Mouse (Mus musculus): ENCODE results near the gene Ago3. TPM values are rescaled to one million over a fixed set of nuclear protein-coding genes. Genes with fewer than 3 reads are reported as not detected.

The Ago3 gene
- polyA plus RNA-seq, 1 experiment from 2014 or later = 12.0 TPM

- WGBS = 89% methylated on average over 1 of the region's 1 CpGs
- peaks cover 97% of the 10 kb centered on the region for H3K36me3 ChIP-seq (replicated peaks)
- H3K27me3 ChIP-seq (ENCODE audit: poor library complexity, severe bottlenecking) = no peaks in the 10 kb centered on the region
- no peak overlapping the region for H3K27ac ChIP-seq
- no peak for DNase-seq (ENCODE audit: extremely low spot score, low spot score)
- H3K4me1 ChIP-seq = no peaks in the 10 kb centered on the region
- H3K4me3 ChIP-seq = no peak overlapping the region
- H3K9me3 ChIP-seq = no peaks in the 10 kb centered on the region
Observed at GRCm38 (mm10) chr4:126450268-126450667, 20.9 kb upstream of the Ago3 start.

- Histone ChIP-seq H3K27ac (no peak overlapping the region), H3K4me3 (no peak overlapping the region), H3K27me3 (ENCODE audit: poor library complexity, severe bottlenecking) (no peaks in the 10 kb centered on the region), H3K4me1 (no peaks in the 10 kb centered on the region), H3K36me3 (replicated peaks) (peaks cover 97% of the 10 kb centered on the region), H3K9me3 (no peaks in the 10 kb centered on the region)
- 91% methylated on average over 7 of the region's 7 CpGs for WGBS
- no peak for DNase-seq (ENCODE audit: extremely low spot score, low spot score)
Observed at GRCm38 (mm10) chr4:126447126-126447525, 17.8 kb upstream of the Ago3 start.

- no peaks in the 10 kb centered on the region for H3K4me1 ChIP-seq
- no peak overlapping the region for H3K27ac ChIP-seq
- 92% methylated on average over 3 of the region's 3 CpGs for WGBS
- DNase-seq (ENCODE audit: extremely low spot score, low spot score) = no peak
- no peaks in the 10 kb centered on the region for H3K27me3 ChIP-seq (ENCODE audit: poor library complexity, severe bottlenecking)
- no peak overlapping the region for H3K4me3 ChIP-seq
- peaks cover 99% of the 10 kb centered on the region for H3K36me3 ChIP-seq (replicated peaks)
- H3K9me3 ChIP-seq = no peaks in the 10 kb centered on the region
Observed at GRCm38 (mm10) chr4:126444528-126444927, 15.2 kb upstream of the Ago3 start.

- Histone ChIP-seq H3K9me3 (no peaks in the 10 kb centered on the region), H3K4me1 (no peaks in the 10 kb centered on the region), H3K27ac (no peak overlapping the region), H3K36me3 (replicated peaks) (peaks cover 87% of the 10 kb centered on the region), H3K27me3 (ENCODE audit: poor library complexity, severe bottlenecking) (no peaks in the 10 kb centered on the region), H3K4me3 (no peak overlapping the region)
- 84% methylated on average over 5 of the region's 5 CpGs for WGBS
- no peak for DNase-seq (ENCODE audit: extremely low spot score, low spot score)
Observed at GRCm38 (mm10) chr4:126438261-126438660, 8.9 kb upstream of the Ago3 start.

DNA sequence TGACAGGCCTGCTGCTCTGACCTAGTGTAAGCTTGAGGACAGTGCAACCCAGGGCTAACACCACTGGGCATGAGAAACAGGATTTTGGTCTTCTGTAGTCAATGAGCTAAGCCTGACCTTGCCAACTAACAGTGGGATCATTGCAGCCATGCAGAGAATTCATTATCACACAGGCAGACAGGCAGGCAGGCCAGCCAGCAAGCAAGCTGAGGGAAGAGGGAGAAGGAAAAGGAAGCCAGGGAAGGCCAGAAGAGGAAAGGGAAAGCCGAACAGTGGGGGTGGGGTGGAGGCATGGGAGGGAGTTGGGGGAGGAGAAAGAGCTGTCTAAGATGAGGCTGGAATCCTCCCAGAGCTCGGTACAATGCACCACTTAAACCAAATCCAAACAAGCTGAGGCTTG, 6.9 kb upstream of the Ago3 start:
- no peak overlapping the region for H3K27ac ChIP-seq
- 56% methylated on average over 2 of the region's 2 CpGs for WGBS

DNA sequence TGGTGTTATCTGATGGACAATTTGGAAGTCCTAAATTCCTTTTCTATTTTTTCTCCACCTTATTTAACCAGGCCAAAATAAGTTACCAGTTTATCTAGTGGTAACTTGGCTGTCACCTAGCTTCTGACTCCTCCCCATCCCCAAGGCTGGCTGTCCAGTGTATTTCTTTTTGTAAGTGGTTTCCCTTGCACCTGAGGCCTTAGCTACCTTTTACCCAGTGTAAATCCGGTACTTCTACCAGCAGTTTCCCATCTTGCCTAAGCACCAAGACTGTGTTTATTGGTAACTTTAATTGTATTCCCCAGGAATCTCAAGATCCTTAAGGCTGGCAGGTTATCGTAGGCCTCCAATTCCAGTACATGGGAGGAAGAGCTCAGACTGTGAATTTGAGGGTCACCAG, 4.7 kb upstream of the Ago3 start:
- 95% methylated on average over 2 of the region's 2 CpGs for WGBS
- no peak for DNase-seq (ENCODE audit: extremely low spot score, low spot score)
- peaks cover 45% of the 10 kb centered on the region for H3K36me3 ChIP-seq (replicated peaks)

More for the DNA sequence above, 6.9 kb upstream of the Ago3 start:
- H3K9me3 ChIP-seq = no peaks in the 10 kb centered on the region
- DNase-seq (ENCODE audit: extremely low spot score, low spot score) = no peak
- H3K4me3 ChIP-seq = no peak overlapping the region
- no peaks in the 10 kb centered on the region for H3K27me3 ChIP-seq (ENCODE audit: poor library complexity, severe bottlenecking)
- H3K4me1 ChIP-seq = no peaks in the 10 kb centered on the region
- peaks cover 67% of the 10 kb centered on the region for H3K36me3 ChIP-seq (replicated peaks)

GRCm38 (mm10) chr4:126433175-126433574, 3.8 kb upstream of the Ago3 start:
- H3K9me3 ChIP-seq = no peaks in the 10 kb centered on the region
- WGBS = 92% methylated on average over 4 of the region's 4 CpGs
- H3K4me3 ChIP-seq = no peak overlapping the region
- H3K36me3 ChIP-seq (replicated peaks) = peaks cover 36% of the 10 kb centered on the region
- no peak for DNase-seq (ENCODE audit: extremely low spot score, low spot score)
- H3K4me1 ChIP-seq = peaks cover 15% of the 10 kb centered on the region
- no peaks in the 10 kb centered on the region for H3K27me3 ChIP-seq (ENCODE audit: poor library complexity, severe bottlenecking)
- H3K27ac ChIP-seq = no peak overlapping the region

More for the DNA sequence above, 4.7 kb upstream of the Ago3 start:
- Histone ChIP-seq H3K4me1 (peaks cover 5% of the 10 kb centered on the region), H3K9me3 (no peaks in the 10 kb centered on the region), H3K27me3 (ENCODE audit: poor library complexity, severe bottlenecking) (no peaks in the 10 kb centered on the region), H3K27ac (no peak overlapping the region), H3K4me3 (no peak overlapping the region)

DNA sequence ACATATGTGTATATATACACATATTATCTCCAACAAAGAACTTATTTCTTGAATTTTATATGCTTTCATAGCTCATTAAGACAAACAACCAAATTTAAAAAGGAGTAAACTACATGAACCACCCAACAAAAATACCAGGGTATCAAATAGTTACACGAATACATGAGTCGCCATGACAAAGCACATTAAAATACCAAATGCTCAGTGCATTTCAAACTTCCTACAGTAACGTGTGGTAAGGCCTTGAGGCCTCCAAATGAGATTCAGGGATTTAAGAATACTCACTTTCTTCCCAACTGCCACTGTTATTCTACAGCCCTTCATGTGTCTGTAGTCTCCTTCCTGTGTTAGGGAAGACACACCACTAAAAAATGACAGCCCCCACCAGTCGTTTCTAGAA, 2.4 kb upstream of the Ago3 start:
- 92% methylated on average over 4 of the region's 4 CpGs for WGBS
- Histone ChIP-seq H3K27me3 (ENCODE audit: poor library complexity, severe bottlenecking) (no peaks in the 10 kb centered on the region), H3K4me3 (no peak overlapping the region), H3K36me3 (replicated peaks) (peaks cover 21% of the 10 kb centered on the region), H3K27ac (no peak overlapping the region), H3K9me3 (no peaks in the 10 kb centered on the region), H3K4me1 (peaks cover 20% of the 10 kb centered on the region)
- DNase-seq (ENCODE audit: extremely low spot score, low spot score) = no peak

GRCm38 (mm10) chr4:126428682-126429346, 542 bp downstream of the Ago3 start:
- Histone ChIP-seq H3K27ac (peak overlapping the region; percentile 89), H3K9me3 (no peaks in the 10 kb centered on the region), H3K36me3 (replicated peaks) (peaks cover 5% of the 10 kb centered on the region; the same call in 1 of the 2 replicates), H3K4me1 (peaks cover 20% of the 10 kb centered on the region), H3K27me3 (ENCODE audit: poor library complexity, severe bottlenecking) (no peaks in the 10 kb centered on the region), H3K4me3 (peak overlapping the region; percentile 97)
- WGBS = 3% methylated on average over 24 of the region's 24 CpGs
- DNase-seq (ENCODE audit: extremely low spot score, low spot score) = no peak

DNA sequence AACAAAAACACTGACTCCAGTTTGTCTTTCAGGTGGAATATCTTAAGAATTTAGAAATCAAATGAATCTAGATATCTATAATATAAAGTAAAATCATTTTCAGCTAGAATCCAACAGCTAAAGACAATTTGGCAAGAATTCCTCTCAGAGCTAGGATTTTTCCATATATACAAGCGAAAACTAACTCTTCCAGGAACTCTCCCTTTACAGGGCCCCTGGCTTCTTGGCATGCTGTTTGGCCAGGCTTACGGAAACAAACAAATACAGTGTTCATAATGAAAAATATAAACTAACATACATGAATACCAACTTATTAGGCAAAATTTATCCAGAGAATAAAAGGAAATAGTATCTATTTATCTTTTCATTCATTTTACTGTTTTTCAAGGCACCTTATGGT, 5.5 kb downstream of the Ago3 start:
- Histone ChIP-seq H3K4me3 (no peak overlapping the region), H3K36me3 (replicated peaks) (peaks cover 5% of the 10 kb centered on the region; the same call in 1 of the 2 replicates), H3K9me3 (no peaks in the 10 kb centered on the region), H3K27me3 (ENCODE audit: poor library complexity, severe bottlenecking) (no peaks in the 10 kb centered on the region), H3K4me1 (peaks cover 13% of the 10 kb centered on the region), H3K27ac (no peak overlapping the region)
- DNase-seq (ENCODE audit: extremely low spot score, low spot score) = no peak
- 93% methylated on average over 2 of the region's 2 CpGs for WGBS

GRCm38 (mm10) chr4:126415707-126416106, 13.6 kb downstream of the Ago3 start:
- H3K4me3 ChIP-seq = no peak overlapping the region
- H3K4me1 ChIP-seq = no peaks in the 10 kb centered on the region
- no peak for DNase-seq (ENCODE audit: extremely low spot score, low spot score)
- no peaks in the 10 kb centered on the region for H3K9me3 ChIP-seq
- H3K36me3 ChIP-seq (replicated peaks) = peaks cover 2% of the 10 kb centered on the region; the same call in 1 of the 2 replicates
- no peak overlapping the region for H3K27ac ChIP-seq
- no peaks in the 10 kb centered on the region for H3K27me3 ChIP-seq (ENCODE audit: poor library complexity, severe bottlenecking)

DNA sequence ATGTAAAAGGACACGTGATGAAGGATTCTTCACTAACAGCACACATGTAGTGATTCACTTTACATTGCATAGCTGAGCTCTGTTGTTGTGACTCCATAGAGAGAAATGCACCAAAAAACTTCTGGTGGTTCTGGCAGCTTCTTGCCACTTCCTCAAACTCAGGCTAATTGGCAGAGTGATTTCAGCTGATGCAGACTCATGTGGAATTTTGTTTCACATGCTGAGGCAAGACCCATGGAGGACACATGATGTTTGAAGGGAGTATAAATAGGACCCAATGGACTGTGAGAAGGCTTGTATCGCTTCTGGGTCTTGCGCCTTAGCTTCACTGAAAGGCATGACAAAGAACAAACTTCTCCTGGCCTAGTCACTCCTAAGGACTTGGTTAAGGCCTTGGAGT, 16.8 kb downstream of the Ago3 start:
- H3K4me1 ChIP-seq = no peaks in the 10 kb centered on the region
- no peak for DNase-seq (ENCODE audit: extremely low spot score, low spot score)
- WGBS = 96% methylated on average over 3 of the region's 3 CpGs
- no peaks in the 10 kb centered on the region for H3K9me3 ChIP-seq
- no peak overlapping the region for H3K4me3 ChIP-seq
- H3K27me3 ChIP-seq (ENCODE audit: poor library complexity, severe bottlenecking) = no peaks in the 10 kb centered on the region
- no peak overlapping the region for H3K27ac ChIP-seq
- peaks cover 3% of the 10 kb centered on the region; the same call in 1 of the 2 replicates for H3K36me3 ChIP-seq (replicated peaks)

DNA sequence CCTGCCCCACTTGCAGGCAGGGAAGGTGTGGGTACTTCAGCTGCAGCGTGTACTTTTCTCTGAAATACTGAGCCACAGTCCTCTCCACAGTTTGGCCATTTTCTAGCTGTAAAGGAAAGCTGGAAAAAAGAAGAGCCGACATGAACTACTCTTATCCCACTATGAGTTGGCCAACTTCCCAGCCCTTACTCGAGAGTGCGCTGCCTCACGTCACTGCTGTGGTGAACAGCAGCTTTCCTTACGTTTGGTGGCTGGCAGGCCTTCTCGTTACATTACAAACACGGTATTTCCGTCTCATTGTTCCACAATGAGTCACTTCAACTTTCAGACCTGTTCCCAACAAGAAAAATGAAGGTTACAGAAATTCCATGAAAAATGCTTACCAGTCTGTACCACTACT, 57.9 kb downstream of the Ago3 start:
- Histone ChIP-seq H3K36me3 (replicated peaks) (peaks cover 29% of the 10 kb centered on the region), H3K27me3 (ENCODE audit: poor library complexity, severe bottlenecking) (no peaks in the 10 kb centered on the region), H3K9me3 (no peaks in the 10 kb centered on the region), H3K4me3 (no peak overlapping the region), H3K4me1 (no peaks in the 10 kb centered on the region), H3K27ac (no peak overlapping the region)
- WGBS = 93% methylated on average over 9 of the region's 9 CpGs
- no peak for DNase-seq (ENCODE audit: extremely low spot score, low spot score)

DNA sequence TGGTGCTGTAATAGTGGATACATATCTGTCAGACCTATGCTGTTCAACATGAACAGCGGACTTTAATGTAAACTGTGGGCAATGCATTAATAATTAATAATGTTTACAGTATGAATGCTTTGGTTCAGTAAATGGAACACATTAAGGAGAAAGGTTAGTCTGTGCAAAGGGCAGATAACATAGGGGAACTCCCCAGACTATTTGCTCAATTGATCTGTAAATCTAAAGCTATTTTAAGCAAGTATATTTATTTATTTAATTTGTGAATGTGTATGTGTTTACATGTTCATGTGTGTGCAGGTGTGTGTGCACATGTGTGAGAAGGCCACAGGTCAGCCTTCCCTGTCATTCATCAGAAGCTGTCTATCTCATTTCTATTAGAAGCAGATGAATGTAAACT, 69.3 kb downstream of the Ago3 start:
- WGBS = 87% methylated on average over 1 of the region's 1 CpGs
- peaks cover 62% of the 10 kb centered on the region for H3K36me3 ChIP-seq (replicated peaks)
- no peak overlapping the region for H3K27ac ChIP-seq
- no peak overlapping the region for H3K4me3 ChIP-seq
- no peaks in the 10 kb centered on the region for H3K9me3 ChIP-seq
- DNase-seq (ENCODE audit: extremely low spot score, low spot score) = no peak
- no peaks in the 10 kb centered on the region for H3K4me1 ChIP-seq
- no peaks in the 10 kb centered on the region for H3K27me3 ChIP-seq (ENCODE audit: poor library complexity, severe bottlenecking)
